Comparison of ENCODE assay signal across 10 mouse cellular contexts in genomic region chr5:101664423-101664921, GRCm38 (mm10). TPM values are rescaled to one million over a fixed set of nuclear protein-coding genes. Genes with fewer than 3 reads are reported as not detected.
DNase-seq lines count a peak whose midpoint lies in the region; ATAC-seq lines count a peak whose summit lies in the region.
"Had no signal": no experiment of that assay in that cellular context is flagged by ENCODE, and none has a peak within 500 bp of the region (broad histone marks: within the 10 kb centered on the region; RNA-seq: fewer than 3 reads in every experiment).

No protein-coding gene starts in this region.

- intact Hi-C loops in heart, postnatal 25 days (cut with DNase I) = loop anchor here (10.0 kb wide), 1 partner anchor 840 kb away; the partner anchor contains the start of gene Abraxas1

- H3K27me3 ChIP-seq in heart, embryonic 11.5 days (ENCODE audit: control insufficient read depth, insufficient read depth, low read length) = peaks cover 90% of the 10 kb centered on the region
- peaks cover 99% of the 10 kb centered on the region for H3K27me3 ChIP-seq in heart, embryonic 15.5 days
- peaks cover 100% of the 10 kb centered on the region for H3K27me3 ChIP-seq in liver, embryonic 15.5 days

- peak overlapping the region; percentile 49 for H3K4me3 ChIP-seq in heart, embryonic 11.5 days (ENCODE audit: low read depth, low read length)
- peak overlapping the region; percentile 47 for H3K4me3 ChIP-seq in heart, embryonic 15.5 days
- H3K4me3 ChIP-seq in liver, embryonic 15.5 days (replicated peaks) = peak overlapping the region; percentile 31

- no peak for DNase-seq in heart, postnatal 25 days (ENCODE audit: low spot score)
- peak; percentile 23 to 39 for DNase-seq in adrenal gland, postnatal 36 days
- DNase-seq in yolk sac, embryonic 10.5 days (ENCODE audit: low spot score) = peak; percentile 45
- no peak for DNase-seq in layer of hippocampus, adult 9-10 months (ENCODE audit: low spot score)
- DNase-seq in right cerebral cortex, postnatal 10 days (ENCODE audit: low spot score in 2 of 2) = no peak

- peaks cover 13% of the 10 kb centered on the region for H3K4me1 ChIP-seq in heart, embryonic 11.5 days (ENCODE audit: control insufficient read depth, insufficient read depth, low read length)
- H3K4me1 ChIP-seq in heart, embryonic 15.5 days (replicated peaks) = peaks cover 30% of the 10 kb centered on the region
- H3K4me1 ChIP-seq in liver, embryonic 15.5 days (replicated peaks) = peaks cover 24% of the 10 kb centered on the region

- H3K36me3 ChIP-seq in heart, embryonic 11.5 days (ENCODE audit: control insufficient read depth, insufficient read depth, low read length) = no peaks in the 10 kb centered on the region
- no peaks in the 10 kb centered on the region for H3K36me3 ChIP-seq in heart, embryonic 15.5 days
- no peaks in the 10 kb centered on the region for H3K36me3 ChIP-seq in liver, embryonic 15.5 days (replicated peaks)
- H3K36me3 ChIP-seq: G1E had no signal

- H3K9ac ChIP-seq in heart, embryonic 11.5 days (ENCODE audit: low read depth, low read length) = no peak overlapping the region
- no peak overlapping the region; the same call in 1 of the 2 replicates for H3K9ac ChIP-seq in heart, embryonic 15.5 days
- no peak overlapping the region for H3K9ac ChIP-seq in liver, embryonic 15.5 days

- no peak for ATAC-seq in heart, embryonic 11.5 days (replicated peaks; ENCODE audit: insufficient number of reproducible peaks, low FRiP score, low TSS enrichment)
- no peak for ATAC-seq in heart, embryonic 15.5 days (replicated peaks; ENCODE audit: insufficient number of reproducible peaks, insufficient read depth, low FRiP score, low read depth)
- ATAC-seq in liver, embryonic 15.5 days (ENCODE audit: insufficient read depth) = no peak

- no peak overlapping the region for H3K27ac ChIP-seq in heart, embryonic 11.5 days (ENCODE audit: low read depth, low read length)
- no peak overlapping the region for H3K27ac ChIP-seq in heart, embryonic 15.5 days
- no peak overlapping the region for H3K27ac ChIP-seq in liver, embryonic 15.5 days (replicated peaks)

- H3K4me2 ChIP-seq in heart, embryonic 11.5 days = peak overlapping the region; percentile 74
- H3K4me2 ChIP-seq in heart, embryonic 15.5 days = peak overlapping the region; percentile 84
- peak overlapping the region; percentile 54 for H3K4me2 ChIP-seq in liver, embryonic 15.5 days

- WGBS in heart, embryonic 11.5 days (ENCODE audit: insufficient replicate concordance) = 1% methylated on average over 55 of the region's 64 CpGs
- under 1% methylated on average over 63 of the region's 64 CpGs for WGBS in heart, embryonic 15.5 days
- under 1% methylated on average over 62 of the region's 64 CpGs for WGBS in liver, embryonic 15.5 days (ENCODE audit: insufficient replicate concordance)

- no peaks in the 10 kb centered on the region for H3K9me3 ChIP-seq in heart, embryonic 11.5 days (replicated peaks; ENCODE audit: control insufficient read depth, low read length)
- no peaks in the 10 kb centered on the region for H3K9me3 ChIP-seq in heart, embryonic 15.5 days (replicated peaks)
- no peaks in the 10 kb centered on the region for H3K9me3 ChIP-seq in liver, embryonic 15.5 days (replicated peaks)

RNA-seq across cellular contexts. Expression of gene Nkx6-1, which starts 0.3 kb away (rescaled TPM):
- polyA plus RNA-seq in heart, embryonic 11.5 days (2014; fragmentation: Nextera tagmentation; extraction: Ambion mirVana) = 0.07 and 0.29 TPM in 2 replicates
- under 1 TPM; 0.10 to 0.14 TPM for total RNA-seq in heart, postnatal 25 days (2021)
- not detected for total RNA-seq in adrenal gland, postnatal 36 days (2021)
- polyA plus RNA-seq in heart, embryonic 15.5 days (2015; fragmentation: Nextera tagmentation; extraction: Ambion mirVana) = 0.05 and 0.25 TPM in 2 replicates
- 0.03 TPM in 1 of 2 replicates, not detected in the other for polyA plus RNA-seq in liver, embryonic 15.5 days (2015; fragmentation: Nextera tagmentation; extraction: Ambion mirVana)
- total RNA-seq: gastrocnemius, postnatal 4 days had no signal
- polyA plus RNA-seq: G1E had no signal

Comparison
In these comparisons a context has a peak if more than half of its experiments do, and no peak if none do; other contexts are left out.
1. DNase-seq: peak in adrenal gland, postnatal 36 days (2 of 2) and yolk sac, embryonic 10.5 days (single experiment); none in heart, postnatal 25 days (single experiment), layer of hippocampus, adult 9-10 months (single experiment) and right cerebral cortex, postnatal 10 days (0 of 2).
2. Peak in every context shown above with its lines, with median percentiles within 50 percentile points of each other: H3K4me2 ChIP-seq and H3K4me3 ChIP-seq.